In genomic region chr13:111719726-111720125, GRCm38 (mm10) we compare ENCODE assay signal across 14 mouse cellular contexts.
"Had no signal": no experiment of that assay in that cellular context is flagged by ENCODE, and none has a peak within 500 bp of the region (broad histone marks: within the 10 kb centered on the region; RNA-seq: fewer than 3 reads in every experiment).

No protein-coding gene starts in this region.

- H3K4me2 ChIP-seq: limb, embryonic 12.5 days; liver, embryonic 13.5 days; midbrain, embryonic 12.5 days; stomach, embryonic 15.5 days had no signal

- H3K4me1 ChIP-seq: limb, embryonic 12.5 days; stomach, embryonic 15.5 days had no signal

- H3K9ac ChIP-seq: limb, embryonic 12.5 days; liver, embryonic 13.5 days; liver, postnatal 0 days; midbrain, embryonic 12.5 days; stomach, embryonic 15.5 days had no signal

- H3K9me3 ChIP-seq: limb, embryonic 12.5 days; liver, embryonic 13.5 days; megakaryocyte, embryonic 14.5 days; midbrain, embryonic 12.5 days; stomach, embryonic 15.5 days had no signal

- H3K27ac ChIP-seq: limb, embryonic 12.5 days; liver, embryonic 13.5 days; macrophage; midbrain, embryonic 12.5 days; stomach, embryonic 15.5 days had no signal

- ATAC-seq: intestine, embryonic 16.5 days; liver, postnatal 0 days had no signal

- DNase-seq: kidney, adult 8-10 months; kidney, postnatal 14 days; liver; liver, embryonic 13.5 days; liver, postnatal 0 days; lung, postnatal 10 days; right cerebral cortex, postnatal 14 days; thymus, postnatal 36 days had no signal

- H3K4me3 ChIP-seq: limb, embryonic 12.5 days; liver, embryonic 13.5 days; megakaryocyte, embryonic 14.5 days; midbrain, embryonic 12.5 days; stomach, embryonic 15.5 days had no signal

- H3K27me3 ChIP-seq: limb, embryonic 12.5 days; liver, embryonic 13.5 days; megakaryocyte, embryonic 14.5 days; midbrain, embryonic 12.5 days; stomach, embryonic 15.5 days had no signal
